Mouse (Mus musculus) limb, embryonic 15.5 days (tissue): ENCODE measurements around the gene Rbm6. TPM values are rescaled to one million over a fixed set of nuclear protein-coding genes. Genes with fewer than 3 reads are reported as not detected.

Experiments used
- ATAC-seq: fragments of 200-750 bp; cut with Nextera tagmentation; 2 replicates; pipeline ENCODE4 v1.8.0; 2017; ENCODE audit warnings: low read depth, moderate TSS enrichment; ENCODE audit not compliant: insufficient number of reproducible peaks, low FRiP score, low TSS enrichment
- H3K27ac ChIP-seq: fragments of 300-500 bp; sonication (generic); 2 replicates; pipeline ENCODE4 v1.5.1; 2015; ENCODE audit warnings: moderate library complexity, mild to moderate bottlenecking, inconsistent platforms
- H3K27me3 ChIP-seq: fragments of 300-500 bp; sonication (generic); 2 replicates; pipeline ENCODE4 v1.6.1; 2015; ENCODE audit warnings: inconsistent platforms
- H3K36me3 ChIP-seq: fragments of 300-500 bp; sonication (generic); 2 replicates; pipeline ENCODE4 v1.6.1; 2015; ENCODE audit warnings: inconsistent platforms
- H3K4me1 ChIP-seq: fragments of 300-500 bp; sonication (generic); 2 replicates; pipeline ENCODE4 v1.6.1; 2015; ENCODE audit warnings: inconsistent platforms
- H3K4me2 ChIP-seq: fragments of 300-500 bp; sonication (generic); 2 replicates; pipeline ENCODE4 v1.6.1; 2015; ENCODE audit warnings: mild to moderate bottlenecking, inconsistent platforms
- H3K4me3 ChIP-seq: fragments of 300-500 bp; sonication (generic); 2 replicates; pipeline ENCODE4 v1.5.1; 2015; ENCODE audit warnings: mild to moderate bottlenecking, inconsistent platforms
- H3K9ac ChIP-seq: fragments of 300-500 bp; sonication (generic); 2 replicates; pipeline ENCODE4 v1.6.1; 2015; ENCODE audit warnings: inconsistent platforms
- H3K9me3 ChIP-seq: fragments of 300-500 bp; sonication (generic); 2 replicates; pipeline ENCODE4 v1.6.1; 2016; ENCODE audit warnings: inconsistent platforms
- WGBS: fragments of 180-500 bp; shearing (Covaris S2); methylation state at CpG from one replicate; pipeline ENCODE4 v1.1.7; 2015; 5-methylcytosine and 5-hydroxymethylcytosine counted together
- polyA plus RNA-seq: library from polyadenylated mRNA; unstranded; fragments of >200 nt; fragmentation: Nextera tagmentation; extraction: Ambion mirVana; gene quantifications from 2 replicates; pipeline ENCODE4 v1.2.1, GENCODE M21; 2015

The Rbm6 gene
- polyA plus RNA-seq, 1 experiment from 2014 or later, result 71.7 TPM

- H3K4me1 ChIP-seq, result peaks cover 40% of the 10 kb centered on the region
- H3K27me3 ChIP-seq, result no peaks in the 10 kb centered on the region
- peak; percentile 18; the same call in 1 of the 2 replicates for ATAC-seq
- no peak overlapping the region for H3K9ac ChIP-seq
- H3K4me3 ChIP-seq, result no peak overlapping the region
- no peak overlapping the region for H3K27ac ChIP-seq
- H3K9me3 ChIP-seq, result no peaks in the 10 kb centered on the region
- peaks cover 57% of the 10 kb centered on the region for H3K36me3 ChIP-seq
- 50% methylated on average over 4 of the region's 4 CpGs for WGBS
- no peak overlapping the region for H3K4me2 ChIP-seq
These were observed 134.2 kb downstream of the Rbm6 start for GRCm38 (mm10) chr9:107738841-107739202.

GRCm38 (mm10) chr9:107738020-107738840 is 134.8 kb downstream of the Rbm6 start:
- Histone ChIP-seq H3K27me3 (no peaks in the 10 kb centered on the region), H3K9me3 (no peaks in the 10 kb centered on the region), H3K4me3 (no peak overlapping the region), H3K4me1 (peaks cover 40% of the 10 kb centered on the region), H3K9ac (no peak overlapping the region), H3K36me3 (peaks cover 51% of the 10 kb centered on the region), H3K27ac (peak overlapping the region; percentile 47), H3K4me2 (no peak overlapping the region)
- ATAC-seq, result peak; percentile 49
- WGBS, result 18% methylated on average over 7 of the region's 7 CpGs

GRCm38 (mm10) chr9:107736185-107736485 is 136.9 kb downstream of the Rbm6 start:
- peak; percentile 30; the same call in 1 of the 2 replicates for ATAC-seq
- Histone ChIP-seq H3K4me2 (peak overlapping the region; percentile 47), H3K4me1 (peaks cover 42% of the 10 kb centered on the region), H3K9me3 (no peaks in the 10 kb centered on the region), H3K36me3 (peaks cover 30% of the 10 kb centered on the region), H3K27me3 (no peaks in the 10 kb centered on the region), H3K27ac (peak overlapping the region; percentile 85), H3K9ac (no peak overlapping the region), H3K4me3 (peak overlapping the region; percentile 13)
- 0% methylated on average over 7 of the region's 7 CpGs for WGBS

- H3K36me3 ChIP-seq, result peaks cover 24% of the 10 kb centered on the region
- 5% methylated on average over 17 of the region's 17 CpGs for WGBS
- peak overlapping the region; percentile 47 for H3K4me2 ChIP-seq
- H3K4me3 ChIP-seq, result peak overlapping the region; percentile 13
- no peak; the same call in 1 of the 2 replicates for ATAC-seq
- H3K9ac ChIP-seq, result no peak overlapping the region; the same call in 1 of the 2 replicates
- peak overlapping the region; percentile 85 for H3K27ac ChIP-seq
- H3K27me3 ChIP-seq, result no peaks in the 10 kb centered on the region
- H3K9me3 ChIP-seq, result no peaks in the 10 kb centered on the region
- peaks cover 47% of the 10 kb centered on the region for H3K4me1 ChIP-seq
These were observed 137.5 kb downstream of the Rbm6 start for GRCm38 (mm10) chr9:107735356-107736184.

GRCm38 (mm10) chr9:107734567-107734971 is 138.5 kb downstream of the Rbm6 start:
- Histone ChIP-seq H3K4me3 (no peak overlapping the region), H3K27me3 (no peaks in the 10 kb centered on the region), H3K4me2 (no peak overlapping the region), H3K4me1 (peaks cover 57% of the 10 kb centered on the region), H3K27ac (peak overlapping the region; percentile 85), H3K9me3 (no peaks in the 10 kb centered on the region), H3K36me3 (peaks cover 14% of the 10 kb centered on the region), H3K9ac (0 out of 2 replicates have a peak overlapping the region, but pooled peaks have one; percentile 20)
- no peak for ATAC-seq
- 38% methylated on average over 7 of the region's 7 CpGs for WGBS

- H3K27ac ChIP-seq, result peak overlapping the region; percentile 27; the same call in 1 of the 2 replicates
- no peaks in the 10 kb centered on the region for H3K9me3 ChIP-seq
- no peaks in the 10 kb centered on the region for H3K27me3 ChIP-seq
- H3K36me3 ChIP-seq, result no peaks in the 10 kb centered on the region
- H3K4me3 ChIP-seq, result no peak overlapping the region
- WGBS, result 33% methylated on average over 3 of the region's 3 CpGs
- H3K9ac ChIP-seq, result no peak overlapping the region
- no peak overlapping the region for H3K4me2 ChIP-seq
- H3K4me1 ChIP-seq, result peaks cover 58% of the 10 kb centered on the region
- no peak for ATAC-seq
These were observed 143.3 kb downstream of the Rbm6 start for GRCm38 (mm10) chr9:107729709-107730108.

- H3K27ac ChIP-seq, result no peak overlapping the region
- H3K4me3 ChIP-seq, result no peak overlapping the region
- 63% methylated on average over 6 of the region's 6 CpGs for WGBS
- H3K9me3 ChIP-seq, result no peaks in the 10 kb centered on the region
- H3K9ac ChIP-seq, result no peak overlapping the region
- no peak for ATAC-seq
- no peaks in the 10 kb centered on the region for H3K27me3 ChIP-seq
- H3K4me2 ChIP-seq, result no peak overlapping the region
- no peaks in the 10 kb centered on the region for H3K36me3 ChIP-seq
- H3K4me1 ChIP-seq, result peaks cover 58% of the 10 kb centered on the region
These were observed 143.9 kb downstream of the Rbm6 start for GRCm38 (mm10) chr9:107728919-107729670.

- Histone ChIP-seq H3K4me3 (no peak overlapping the region), H3K9ac (no peak overlapping the region), H3K4me1 (peaks cover 76% of the 10 kb centered on the region), H3K9me3 (no peaks in the 10 kb centered on the region), H3K4me2 (no peak overlapping the region), H3K36me3 (no peaks in the 10 kb centered on the region), H3K27ac (peak overlapping the region; percentile 17), H3K27me3 (no peaks in the 10 kb centered on the region)
- WGBS, result 28% methylated on average over 3 of the region's 3 CpGs
- ATAC-seq, result no peak
These were observed 146.0 kb downstream of the Rbm6 start for GRCm38 (mm10) chr9:107727041-107727440.

GRCm38 (mm10) chr9:107724796-107725195 is 148.2 kb downstream of the Rbm6 start:
- no peak overlapping the region for H3K4me2 ChIP-seq
- 82% methylated on average over 1 of the region's 1 CpGs for WGBS

GRCm38 (mm10) chr9:107723794-107724531 is 149.1 kb downstream of the Rbm6 start:
- ATAC-seq, result peak; percentile 38; the same call in 1 of the 2 replicates
- H3K27ac ChIP-seq, result peak overlapping the region; percentile 75
- H3K4me1 ChIP-seq, result peaks cover 73% of the 10 kb centered on the region
- H3K9me3 ChIP-seq, result no peaks in the 10 kb centered on the region
- H3K27me3 ChIP-seq, result no peaks in the 10 kb centered on the region
- H3K4me2 ChIP-seq, result peak overlapping the region; percentile 37
- H3K36me3 ChIP-seq, result no peaks in the 10 kb centered on the region
- H3K4me3 ChIP-seq, result peak overlapping the region; percentile 7; the same call in 1 of the 2 replicates
- 4% methylated on average over 11 of the region's 11 CpGs for WGBS
- H3K9ac ChIP-seq, result no peak overlapping the region

More at GRCm38 (mm10) chr9:107724796-107725195, 148.2 kb downstream of the Rbm6 start:
- Histone ChIP-seq H3K4me3 (no peak overlapping the region), H3K9ac (no peak overlapping the region), H3K4me1 (peaks cover 79% of the 10 kb centered on the region), H3K9me3 (no peaks in the 10 kb centered on the region), H3K36me3 (no peaks in the 10 kb centered on the region), H3K27ac (peak overlapping the region; percentile 75), H3K27me3 (no peaks in the 10 kb centered on the region)
- ATAC-seq, result no peak
